Mouse (Mus musculus): ENCODE measurements around the gene Slamf6. TPM values are rescaled to one million over a fixed set of nuclear protein-coding genes. Genes with fewer than 3 reads are reported as not detected.

The Slamf6 gene
- polyA plus RNA-seq, 1 experiment from 2014 or later = 0.11 TPM

DNA sequence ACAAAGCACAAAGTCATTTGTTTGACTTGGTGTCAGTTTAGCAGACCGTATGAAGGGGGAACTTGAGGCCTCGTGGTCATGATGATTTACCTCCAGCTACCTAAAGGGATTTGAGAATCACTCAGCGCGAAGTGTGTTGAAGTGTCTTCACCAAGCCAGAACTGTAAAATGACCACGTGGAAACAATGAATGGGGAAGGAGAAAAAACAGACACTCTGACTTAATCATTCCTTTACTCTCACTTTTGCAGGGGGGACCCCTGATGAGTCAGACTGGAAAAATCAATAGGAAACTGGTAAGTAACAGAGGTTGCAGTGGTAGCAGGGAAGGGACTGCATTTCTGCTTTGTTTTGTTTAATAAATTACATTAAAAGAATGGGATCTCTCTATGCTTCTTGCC, 64.9 kb downstream of the Slamf6 start:
- 70% methylated on average over 5 of the region's 5 CpGs for WGBS
- no peaks in the 10 kb centered on the region for H3K36me3 ChIP-seq (ENCODE audit: control insufficient read depth, insufficient read depth, low read length)
- H3K4me1 ChIP-seq (replicated peaks; ENCODE audit: control insufficient read depth, insufficient read depth, low read length) = no peaks in the 10 kb centered on the region
- no peak overlapping the region for H3K4me2 ChIP-seq (replicated peaks; ENCODE audit: low read depth, low read length)
- H3K27ac ChIP-seq (ENCODE audit: low read depth, low read length) = no peak overlapping the region
- no peak overlapping the region for H3K9ac ChIP-seq (ENCODE audit: low read depth, low read length)
- ATAC-seq (ENCODE audit: low FRiP score) (no peak), DNase-seq (ENCODE audit: low spot score) (no peak)
- no peaks in the 10 kb centered on the region for H3K9me3 ChIP-seq (ENCODE audit: control insufficient read depth, low read length)
- no peaks in the 10 kb centered on the region for H3K27me3 ChIP-seq (ENCODE audit: control insufficient read depth, insufficient read depth, low read length)
- H3K4me3 ChIP-seq (ENCODE audit: low read depth, low read length) = no peak overlapping the region

DNA sequence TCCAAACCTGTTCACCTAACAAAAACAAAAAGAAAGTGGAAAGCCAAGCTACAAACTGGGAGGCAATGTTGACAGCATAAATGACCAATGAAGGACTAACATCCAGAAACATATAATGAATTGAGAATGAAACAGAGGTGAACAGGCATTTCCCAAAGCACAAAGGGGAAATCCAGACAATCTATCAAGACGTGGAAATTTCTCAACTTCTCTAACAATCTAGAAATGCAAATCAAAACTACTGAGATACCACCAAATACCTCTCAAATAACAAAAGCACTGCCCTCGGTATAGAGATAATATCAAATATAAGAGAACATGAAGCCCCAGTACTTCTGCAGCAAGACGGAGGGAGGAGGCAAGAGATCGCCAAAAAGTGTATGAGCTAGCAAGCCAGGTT, 65.4 kb downstream of the Slamf6 start:
- no peak overlapping the region for H3K4me2 ChIP-seq (replicated peaks; ENCODE audit: low read depth, low read length)
- no peak for DNase-seq (ENCODE audit: low spot score)
- H3K4me3 ChIP-seq (ENCODE audit: low read depth, low read length) = no peak overlapping the region

DNA sequence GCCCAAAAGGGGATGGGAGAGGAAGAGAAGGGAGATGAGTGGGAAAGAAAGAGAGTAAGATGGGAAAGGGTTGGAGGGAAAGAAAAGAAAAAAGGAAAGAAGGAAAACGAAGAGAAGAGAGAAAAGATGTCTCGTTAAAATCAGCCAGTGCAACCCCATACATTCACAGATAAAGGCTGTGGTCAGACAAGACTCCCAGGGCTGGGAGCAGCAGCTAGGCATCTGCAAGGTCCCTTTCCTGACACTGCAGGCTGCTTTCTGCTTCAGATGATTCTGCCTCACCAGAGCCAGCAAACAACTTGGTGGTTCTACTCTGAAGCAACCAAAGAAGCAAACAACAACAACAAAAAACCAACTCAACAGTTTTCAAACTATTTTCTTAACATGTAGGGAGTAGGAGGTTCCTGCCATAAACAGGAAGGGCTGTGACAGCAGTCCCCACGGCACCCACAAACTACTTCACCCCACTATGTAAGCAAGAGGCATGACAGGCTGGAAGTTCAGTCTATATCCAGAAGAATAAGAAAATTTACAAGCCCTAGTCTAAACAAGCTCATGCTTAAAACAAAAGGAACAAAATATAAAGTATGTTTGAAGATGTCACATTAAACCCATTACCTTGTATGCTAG, 66.2 kb downstream of the Slamf6 start:
- Histone ChIP-seq H3K27ac (ENCODE audit: low read depth, low read length) (no peak overlapping the region), H3K4me3 (ENCODE audit: low read depth, low read length) (no peak overlapping the region), H3K4me2 (replicated peaks; ENCODE audit: low read depth, low read length) (no peak overlapping the region), H3K36me3 (ENCODE audit: control insufficient read depth, insufficient read depth, low read length) (no peaks in the 10 kb centered on the region), H3K9me3 (ENCODE audit: control insufficient read depth, low read length) (no peaks in the 10 kb centered on the region; the same call in 1 of the 2 replicates), H3K9ac (ENCODE audit: low read depth, low read length) (no peak overlapping the region), H3K4me1 (replicated peaks; ENCODE audit: control insufficient read depth, insufficient read depth, low read length) (no peaks in the 10 kb centered on the region), H3K27me3 (ENCODE audit: control insufficient read depth, insufficient read depth, low read length) (no peaks in the 10 kb centered on the region)
- DNase-seq (ENCODE audit: low spot score) (no peak), ATAC-seq (ENCODE audit: low FRiP score) (no peak)
- 81% methylated on average over 3 of the region's 3 CpGs for WGBS

More for the DNA sequence above, 65.4 kb downstream of the Slamf6 start:
- H3K4me1 ChIP-seq (replicated peaks; ENCODE audit: control insufficient read depth, insufficient read depth, low read length) = no peaks in the 10 kb centered on the region
- no peaks in the 10 kb centered on the region for H3K36me3 ChIP-seq (ENCODE audit: control insufficient read depth, insufficient read depth, low read length)
- H3K27me3 ChIP-seq (ENCODE audit: control insufficient read depth, insufficient read depth, low read length) = no peaks in the 10 kb centered on the region
- H3K9ac ChIP-seq (ENCODE audit: low read depth, low read length) = no peak overlapping the region
- no peak overlapping the region for H3K27ac ChIP-seq (ENCODE audit: low read depth, low read length)
- no peak for ATAC-seq (ENCODE audit: low FRiP score)
- WGBS = 81% methylated on average over 4 of the region's 4 CpGs
- H3K9me3 ChIP-seq (ENCODE audit: control insufficient read depth, low read length) = no peaks in the 10 kb centered on the region

DNA sequence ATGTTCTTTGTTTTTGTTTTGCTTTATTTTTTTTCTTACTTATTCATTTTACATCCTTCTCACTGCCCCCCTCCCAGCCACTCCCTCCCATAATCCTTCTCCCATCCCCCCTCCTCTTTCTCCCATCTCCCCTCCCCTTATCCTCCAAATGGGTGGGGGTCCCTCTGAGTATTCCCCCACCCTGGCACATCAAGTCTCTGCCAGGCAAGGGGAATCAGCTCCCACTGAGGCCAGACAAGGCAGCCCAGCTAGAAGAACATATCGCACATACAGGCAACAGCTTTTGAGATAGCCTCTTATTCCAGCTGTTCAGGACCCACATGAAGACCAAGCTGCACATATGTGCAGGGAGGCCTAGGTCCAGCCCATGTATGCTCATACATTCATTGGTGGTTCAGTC, 66.8 kb downstream of the Slamf6 start:
- Histone ChIP-seq H3K9ac (ENCODE audit: low read depth, low read length) (no peak overlapping the region), H3K4me2 (replicated peaks; ENCODE audit: low read depth, low read length) (no peak overlapping the region), H3K27ac (ENCODE audit: low read depth, low read length) (no peak overlapping the region), H3K4me1 (replicated peaks; ENCODE audit: control insufficient read depth, insufficient read depth, low read length) (no peaks in the 10 kb centered on the region), H3K9me3 (ENCODE audit: control insufficient read depth, low read length) (no peaks in the 10 kb centered on the region; the same call in 1 of the 2 replicates), H3K4me3 (ENCODE audit: low read depth, low read length) (no peak overlapping the region), H3K27me3 (ENCODE audit: control insufficient read depth, insufficient read depth, low read length) (no peaks in the 10 kb centered on the region), H3K36me3 (ENCODE audit: control insufficient read depth, insufficient read depth, low read length) (no peaks in the 10 kb centered on the region)
- ATAC-seq (ENCODE audit: low FRiP score) = no peak
- no peak for DNase-seq (ENCODE audit: low spot score)
- 100% methylated on average over 1 of the region's 1 CpGs for WGBS

DNA sequence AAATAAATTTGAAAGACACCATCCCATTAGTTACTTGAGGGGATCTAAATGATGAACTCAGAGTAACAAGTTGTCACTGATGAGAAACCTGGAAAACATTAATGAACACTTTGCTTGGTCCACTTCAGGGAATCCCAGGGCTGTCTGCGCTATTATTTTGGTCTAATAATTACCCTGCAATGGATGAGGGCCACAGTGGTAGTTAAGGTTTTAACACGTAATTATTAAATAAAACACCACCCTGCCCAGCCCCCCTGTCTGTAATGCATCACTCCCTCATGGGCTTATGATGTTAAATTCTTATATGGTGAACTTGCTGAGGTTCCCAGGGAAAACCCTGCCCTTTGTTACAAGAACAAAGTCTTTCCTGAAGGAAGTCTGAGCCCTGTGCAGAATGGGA, 74.6 kb downstream of the Slamf6 start:
- Histone ChIP-seq H3K9ac (ENCODE audit: low read depth, low read length) (no peak overlapping the region), H3K4me1 (replicated peaks; ENCODE audit: control insufficient read depth, insufficient read depth, low read length) (no peaks in the 10 kb centered on the region), H3K4me2 (replicated peaks; ENCODE audit: low read depth, low read length) (no peak overlapping the region), H3K27me3 (ENCODE audit: control insufficient read depth, insufficient read depth, low read length) (no peaks in the 10 kb centered on the region), H3K36me3 (ENCODE audit: control insufficient read depth, insufficient read depth, low read length) (no peaks in the 10 kb centered on the region), H3K27ac (ENCODE audit: low read depth, low read length) (no peak overlapping the region), H3K9me3 (ENCODE audit: control insufficient read depth, low read length) (no peaks in the 10 kb centered on the region; the same call in 1 of the 2 replicates), H3K4me3 (ENCODE audit: low read depth, low read length) (no peak overlapping the region)
- DNase-seq (ENCODE audit: low spot score) (no peak), ATAC-seq (ENCODE audit: low FRiP score) (no peak)
- WGBS = 84% methylated on average over 2 of the region's 2 CpGs

DNA sequence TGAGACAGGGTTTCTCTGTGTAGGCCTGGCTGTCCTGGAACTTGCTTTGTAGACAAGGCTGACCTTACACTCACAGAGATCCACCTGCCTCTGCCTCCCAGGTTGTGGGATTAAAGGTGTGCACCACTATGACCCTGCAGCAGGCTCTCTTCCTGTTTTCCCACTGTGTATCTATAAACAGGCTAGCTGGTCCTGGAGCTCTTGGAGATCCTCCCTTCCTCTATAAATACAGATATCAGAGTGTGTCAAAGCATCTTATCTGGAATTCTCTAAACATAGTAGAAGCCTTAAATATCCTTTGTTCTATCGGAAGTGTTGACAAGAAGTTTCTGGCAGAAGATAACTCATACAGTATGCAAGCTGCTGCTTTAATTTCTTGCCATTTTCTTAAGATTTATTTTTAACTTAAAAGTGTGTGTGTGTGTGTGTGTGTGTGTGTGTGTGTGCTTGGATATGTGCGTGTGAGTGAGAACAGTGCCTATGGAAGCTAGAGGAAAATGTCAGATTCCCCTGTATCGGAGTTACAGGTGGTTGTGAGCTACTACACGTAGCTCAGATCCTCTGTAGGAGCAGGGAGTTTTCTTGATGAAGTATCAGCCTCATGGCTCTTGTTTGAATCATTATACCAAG, 75.7 kb downstream of the Slamf6 start:
- no peak for DNase-seq (ENCODE audit: low spot score)

DNA sequence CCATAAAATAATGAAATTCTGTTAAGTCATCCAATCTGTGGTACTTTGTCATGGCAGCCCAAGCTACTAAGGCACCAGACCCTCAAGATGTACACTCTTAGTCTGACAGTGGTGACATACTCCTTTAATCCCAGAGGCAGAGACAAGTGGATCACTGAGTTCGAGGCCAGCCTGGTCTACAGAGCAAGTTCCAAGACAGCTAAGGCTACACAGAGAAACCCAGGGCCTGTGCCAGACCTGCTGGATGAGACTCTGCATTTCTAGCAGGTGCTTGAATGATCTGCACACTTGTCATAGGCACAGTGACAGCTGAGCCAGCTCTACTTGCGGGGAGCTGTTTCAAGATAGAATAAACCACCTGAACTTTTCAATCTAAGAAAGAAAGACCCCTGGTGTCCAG, 77.2 kb downstream of the Slamf6 start:
- H3K4me1 ChIP-seq (replicated peaks; ENCODE audit: control insufficient read depth, insufficient read depth, low read length) = no peaks in the 10 kb centered on the region
- no peak overlapping the region for H3K4me2 ChIP-seq (replicated peaks; ENCODE audit: low read depth, low read length)
- ATAC-seq (ENCODE audit: low FRiP score) = no peak
- no peaks in the 10 kb centered on the region for H3K36me3 ChIP-seq (ENCODE audit: control insufficient read depth, insufficient read depth, low read length)
- no peaks in the 10 kb centered on the region for H3K9me3 ChIP-seq (ENCODE audit: control insufficient read depth, low read length)
- no peak for DNase-seq (ENCODE audit: low spot score)
- no peaks in the 10 kb centered on the region for H3K27me3 ChIP-seq (ENCODE audit: control insufficient read depth, insufficient read depth, low read length)
- no peak overlapping the region for H3K4me3 ChIP-seq (ENCODE audit: low read depth, low read length)
- WGBS = 91% methylated on average over 2 of the region's 2 CpGs
- no peak overlapping the region for H3K9ac ChIP-seq (ENCODE audit: low read depth, low read length)
- no peak overlapping the region for H3K27ac ChIP-seq (ENCODE audit: low read depth, low read length)

More for the DNA sequence above, 75.7 kb downstream of the Slamf6 start:
- H3K27me3 ChIP-seq (ENCODE audit: control insufficient read depth, insufficient read depth, low read length) = no peaks in the 10 kb centered on the region
- H3K9ac ChIP-seq (ENCODE audit: low read depth, low read length) = no peak overlapping the region
- H3K9me3 ChIP-seq (ENCODE audit: control insufficient read depth, low read length) = no peaks in the 10 kb centered on the region; the same call in 1 of the 2 replicates
- no peak overlapping the region for H3K4me3 ChIP-seq (ENCODE audit: low read depth, low read length)
- H3K4me1 ChIP-seq (replicated peaks; ENCODE audit: control insufficient read depth, insufficient read depth, low read length) = no peaks in the 10 kb centered on the region
- no peak for ATAC-seq (ENCODE audit: low FRiP score)
- H3K4me2 ChIP-seq (replicated peaks; ENCODE audit: low read depth, low read length) = no peak overlapping the region
- H3K27ac ChIP-seq (ENCODE audit: low read depth, low read length) = no peak overlapping the region
- 82% methylated on average over 4 of the region's 4 CpGs for WGBS
- H3K36me3 ChIP-seq (ENCODE audit: control insufficient read depth, insufficient read depth, low read length) = no peaks in the 10 kb centered on the region

DNA sequence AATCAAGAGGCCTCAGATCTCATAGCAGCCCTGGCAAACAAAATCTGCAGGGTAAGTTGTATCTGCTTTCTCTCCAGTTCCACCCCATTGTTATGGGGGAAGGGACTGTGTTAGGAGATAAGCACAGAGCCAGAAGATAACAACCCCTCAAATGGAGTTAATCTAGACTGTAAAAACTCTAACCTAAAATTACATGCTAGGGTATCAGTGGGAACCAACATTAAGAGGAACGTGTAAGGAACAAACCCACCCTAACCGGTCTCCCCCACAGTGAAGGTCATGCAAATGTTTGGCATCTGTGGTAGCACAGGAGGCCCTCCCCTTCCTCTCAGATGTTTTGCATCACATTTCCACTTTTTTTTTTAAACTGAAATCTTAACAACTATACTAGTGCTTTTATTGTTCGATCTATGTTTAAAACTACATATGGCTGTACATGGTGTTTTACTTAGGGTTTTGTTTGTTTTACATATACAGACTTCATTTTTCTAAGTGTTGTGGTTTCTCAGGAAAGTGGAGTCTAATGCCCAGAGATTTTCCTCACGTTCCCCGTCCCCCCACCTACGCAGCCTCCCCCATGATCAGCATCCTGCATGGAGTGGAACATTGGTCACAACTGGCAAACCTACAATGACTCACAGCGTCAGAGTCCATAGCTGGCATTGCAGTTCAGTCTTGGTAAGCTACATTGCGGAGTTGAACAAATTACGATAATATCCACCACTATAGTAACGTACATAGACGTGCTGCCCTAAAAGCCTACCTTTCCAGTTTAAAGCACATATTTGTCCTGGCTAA, 77.8 kb downstream of the Slamf6 start:
- H3K9me3 ChIP-seq (ENCODE audit: control insufficient read depth, low read length) = no peaks in the 10 kb centered on the region
- no peaks in the 10 kb centered on the region for H3K4me1 ChIP-seq (replicated peaks; ENCODE audit: control insufficient read depth, insufficient read depth, low read length)
- DNase-seq (ENCODE audit: low spot score) (no peak), ATAC-seq (ENCODE audit: low FRiP score) (no peak)
- no peak overlapping the region for H3K4me2 ChIP-seq (replicated peaks; ENCODE audit: low read depth, low read length)
- H3K36me3 ChIP-seq (ENCODE audit: control insufficient read depth, insufficient read depth, low read length) = no peaks in the 10 kb centered on the region
- no peak overlapping the region for H3K9ac ChIP-seq (ENCODE audit: low read depth, low read length)
- 84% methylated on average over 11 of the region's 11 CpGs for WGBS
- H3K27me3 ChIP-seq (ENCODE audit: control insufficient read depth, insufficient read depth, low read length) = no peaks in the 10 kb centered on the region
- no peak overlapping the region for H3K4me3 ChIP-seq (ENCODE audit: low read depth, low read length)
- H3K27ac ChIP-seq (ENCODE audit: low read depth, low read length) = no peak overlapping the region

All from hindbrain, embryonic 11.5 days (tissue).